Mouse (Mus musculus) neural tube, embryonic 15.5 days (tissue): ENCODE measurements around the gene 1810055G02Rik. TPM values are rescaled to one million over a fixed set of nuclear protein-coding genes. Genes with fewer than 3 reads are reported as not detected.

Source experiments
- ATAC-seq: fragments of 200-750 bp; cut with Nextera tagmentation; 2 replicates; pipeline ENCODE4 v1.8.0; 2017; ENCODE audit warnings: mild to moderate bottlenecking, moderate TSS enrichment, moderate library complexity; ENCODE audit not compliant: low FRiP score
- H3K27ac ChIP-seq: fragments of 300-500 bp; sonication (generic); replicated peaks from 2 replicates; pipeline ENCODE4 v1.5.1; 2015; ENCODE audit warnings: mild to moderate bottlenecking, inconsistent platforms
- H3K27me3 ChIP-seq: fragments of 300-500 bp; sonication (generic); replicated peaks from 2 replicates; pipeline ENCODE4 v1.6.1; 2015; ENCODE audit warnings: inconsistent platforms
- H3K36me3 ChIP-seq: fragments of 300-500 bp; sonication (generic); 2 replicates; pipeline ENCODE4 v1.6.1; 2015; ENCODE audit warnings: inconsistent platforms
- H3K4me1 ChIP-seq: fragments of 300-500 bp; sonication (generic); 2 replicates; pipeline ENCODE4 v1.6.1; 2015; ENCODE audit warnings: inconsistent platforms
- H3K4me2 ChIP-seq: fragments of 300-500 bp; sonication (generic); 2 replicates; pipeline ENCODE4 v1.6.1; 2015; ENCODE audit warnings: inconsistent platforms, mild to moderate bottlenecking, moderate library complexity
- H3K4me3 ChIP-seq: fragments of 300-500 bp; sonication (generic); replicated peaks from 2 replicates; pipeline ENCODE4 v1.5.1; 2015; ENCODE audit warnings: mild to moderate bottlenecking, inconsistent platforms
- H3K9ac ChIP-seq: fragments of 300-500 bp; sonication (generic); replicated peaks from 2 replicates; pipeline ENCODE4 v1.6.1; 2015; ENCODE audit warnings: mild to moderate bottlenecking, inconsistent platforms
- H3K9me3 ChIP-seq: fragments of 300-500 bp; sonication (generic); replicated peaks from 2 replicates; pipeline ENCODE4 v1.6.1; 2016; ENCODE audit warnings: inconsistent platforms
- WGBS: fragments of 180-500 bp; shearing (Covaris S2); methylation state at CpG from one replicate; pipeline ENCODE4 v1.1.7; 2015; ENCODE audit warnings: mixed read lengths; 5-methylcytosine and 5-hydroxymethylcytosine counted together
- polyA plus RNA-seq: library from polyadenylated mRNA; unstranded; fragments of >200 nt; fragmentation: Nextera tagmentation; extraction: Ambion mirVana; gene quantifications from 2 replicates; pipeline ENCODE4 v1.2.1, GENCODE M21; 2015

Gene 1810055G02Rik
- polyA plus RNA-seq, 1 experiment from 2014 or later, result 36.5 TPM

DNA sequence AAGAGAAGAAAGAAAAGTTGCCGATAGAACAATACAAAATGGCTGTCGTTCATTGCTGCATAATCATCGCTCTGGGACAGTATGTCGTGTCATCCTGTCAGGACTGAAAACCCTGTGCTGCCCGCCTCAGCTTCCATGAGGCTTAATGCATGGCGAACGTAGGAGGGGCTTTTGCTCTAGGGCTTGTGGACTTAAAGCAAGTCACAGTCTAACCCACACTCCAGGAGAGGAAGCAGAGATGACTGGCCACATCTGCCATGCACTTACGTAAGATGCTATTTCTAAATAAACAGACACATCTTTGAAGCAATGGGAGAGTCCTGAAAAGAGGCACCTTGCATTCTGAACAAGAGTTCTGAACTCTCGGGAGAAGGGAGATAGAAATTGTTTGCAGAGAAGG is 15.1 kb downstream of the 1810055G02Rik start:
- H3K9ac ChIP-seq, result no peak overlapping the region
- ATAC-seq, result no peak
- 96% methylated on average over 9 of the region's 9 CpGs for WGBS

DNA sequence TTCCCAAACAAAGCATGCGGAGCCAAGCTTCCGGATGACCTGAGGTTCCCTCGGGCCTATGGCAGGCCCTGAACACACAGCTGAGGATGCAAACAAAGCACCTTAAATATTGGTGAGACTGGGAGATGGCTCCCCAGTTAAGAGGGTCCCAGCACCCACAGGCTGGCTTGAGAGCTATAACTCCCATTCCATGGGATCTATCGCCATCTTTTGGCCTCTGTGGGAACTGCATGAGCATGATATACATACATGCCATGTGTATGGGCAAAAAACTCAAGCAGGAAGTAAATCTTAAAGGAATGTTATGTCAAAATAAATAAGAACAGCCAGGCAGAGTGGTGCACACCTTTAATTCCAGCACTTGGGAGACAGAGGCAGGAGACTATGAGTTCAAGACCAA is 15.8 kb downstream of the 1810055G02Rik start:
- WGBS, result 83% methylated on average over 4 of the region's 4 CpGs
- Histone ChIP-seq H3K4me1 (peaks cover 7% of the 10 kb centered on the region), H3K27me3 (no peaks in the 10 kb centered on the region), H3K27ac (no peak overlapping the region), H3K9ac (no peak overlapping the region), H3K4me3 (no peak overlapping the region), H3K4me2 (no peak overlapping the region), H3K9me3 (no peaks in the 10 kb centered on the region), H3K36me3 (no peaks in the 10 kb centered on the region)
- no peak for ATAC-seq

More for the DNA sequence above, 15.1 kb downstream of the 1810055G02Rik start:
- Histone ChIP-seq H3K9me3 (no peaks in the 10 kb centered on the region), H3K27me3 (no peaks in the 10 kb centered on the region), H3K36me3 (no peaks in the 10 kb centered on the region), H3K27ac (no peak overlapping the region), H3K4me2 (no peak overlapping the region), H3K4me1 (peaks cover 10% of the 10 kb centered on the region), H3K4me3 (no peak overlapping the region)

DNA sequence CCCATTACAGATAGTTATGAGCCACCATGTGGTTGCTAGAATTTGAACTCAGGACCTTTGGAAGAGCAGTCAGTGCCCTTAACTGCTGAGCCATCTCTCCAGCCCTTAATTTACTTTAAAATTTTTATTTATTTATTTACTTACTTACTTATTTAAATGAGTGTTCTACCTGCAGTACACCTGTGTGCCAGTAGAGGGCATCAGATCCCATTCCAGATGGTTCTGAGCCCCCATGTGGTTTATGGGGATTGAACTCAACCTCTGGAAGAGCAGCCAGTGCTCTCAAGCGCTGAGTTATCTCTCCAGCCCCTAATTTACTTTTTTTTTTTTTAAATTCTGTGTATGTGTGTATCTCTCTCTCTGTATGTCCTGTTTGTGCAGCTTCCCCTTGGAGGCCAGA is 16.7 kb downstream of the 1810055G02Rik start:
- Histone ChIP-seq H3K27me3 (no peaks in the 10 kb centered on the region), H3K9me3 (no peaks in the 10 kb centered on the region), H3K4me3 (no peak overlapping the region), H3K4me2 (no peak overlapping the region), H3K27ac (no peak overlapping the region), H3K9ac (no peak overlapping the region), H3K4me1 (no peaks in the 10 kb centered on the region), H3K36me3 (no peaks in the 10 kb centered on the region)
- ATAC-seq, result no peak
- WGBS, result 11% methylated on average over 1 of the region's 1 CpGs

DNA sequence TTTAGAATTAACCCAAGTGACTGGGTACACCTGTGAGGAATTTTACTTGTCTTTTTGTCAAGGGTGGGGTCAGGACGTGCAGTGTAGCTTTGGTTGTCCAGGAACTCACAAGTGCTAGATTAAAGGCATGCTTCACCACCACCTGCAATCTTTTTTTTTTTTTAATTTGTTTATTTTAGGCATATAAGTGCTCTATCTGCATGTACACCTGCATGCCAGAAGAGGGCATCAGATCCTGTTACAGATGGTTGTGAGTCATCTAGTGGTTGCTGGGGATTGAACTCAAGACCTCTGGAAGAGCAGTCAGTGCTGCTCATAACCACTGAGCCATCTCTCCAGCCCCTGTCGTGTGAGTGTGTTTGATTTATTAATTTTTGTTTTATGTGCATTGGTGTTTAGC is 20.8 kb downstream of the 1810055G02Rik start:
- no peak for ATAC-seq
- Histone ChIP-seq H3K4me3 (no peak overlapping the region), H3K9me3 (no peaks in the 10 kb centered on the region), H3K9ac (no peak overlapping the region), H3K36me3 (no peaks in the 10 kb centered on the region), H3K4me1 (no peaks in the 10 kb centered on the region), H3K27me3 (no peaks in the 10 kb centered on the region), H3K4me2 (no peak overlapping the region), H3K27ac (no peak overlapping the region)
- 73% methylated on average over 2 of the region's 2 CpGs for WGBS

DNA sequence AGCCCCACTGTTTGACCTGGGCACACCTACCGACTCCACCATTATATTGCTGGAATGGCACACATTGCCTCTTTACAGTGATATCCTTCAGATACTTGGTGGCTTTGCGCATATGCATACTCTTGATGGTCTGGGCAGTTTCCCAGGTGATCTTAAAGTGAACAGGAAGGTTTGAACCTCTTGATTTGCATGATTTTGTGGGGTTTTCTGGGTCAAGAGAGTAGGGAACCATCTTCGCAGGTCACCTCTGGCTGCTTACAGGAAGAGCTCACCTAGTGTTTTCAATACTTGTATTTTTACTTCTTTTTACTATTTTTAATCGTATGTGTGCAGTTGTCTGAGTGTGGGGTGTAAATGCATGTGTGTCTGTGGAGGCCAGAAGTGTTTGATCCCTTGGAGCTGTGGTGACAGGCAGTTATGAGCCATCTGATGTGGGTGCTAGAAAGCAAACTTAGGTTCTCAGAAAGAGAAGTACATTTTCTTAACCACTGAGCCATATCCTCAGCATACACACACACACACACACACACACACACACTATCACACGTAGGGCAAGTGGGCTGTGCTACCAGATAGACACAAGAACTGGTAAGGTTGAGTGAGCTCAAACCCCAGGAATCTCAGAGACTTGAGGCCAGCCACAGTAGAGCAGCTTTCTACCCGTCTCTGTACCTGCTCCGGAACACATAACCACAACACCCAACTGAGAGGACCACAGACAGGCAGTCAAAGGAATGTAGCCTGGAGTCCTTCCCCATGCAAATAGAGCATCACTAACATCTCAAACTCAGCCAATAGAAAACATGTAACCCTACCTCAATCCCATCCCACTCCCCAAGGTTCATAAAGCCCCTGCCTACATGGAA is 22.9 kb downstream of the 1810055G02Rik start:
- H3K36me3 ChIP-seq, result no peaks in the 10 kb centered on the region
- H3K27me3 ChIP-seq, result no peaks in the 10 kb centered on the region
- 88% methylated on average over 7 of the region's 7 CpGs for WGBS
- H3K4me3 ChIP-seq, result no peak overlapping the region
- H3K4me1 ChIP-seq, result no peaks in the 10 kb centered on the region
- no peak overlapping the region for H3K9ac ChIP-seq
- no peaks in the 10 kb centered on the region for H3K9me3 ChIP-seq
- ATAC-seq, result no peak
- no peak overlapping the region for H3K27ac ChIP-seq
- no peak overlapping the region for H3K4me2 ChIP-seq

DNA sequence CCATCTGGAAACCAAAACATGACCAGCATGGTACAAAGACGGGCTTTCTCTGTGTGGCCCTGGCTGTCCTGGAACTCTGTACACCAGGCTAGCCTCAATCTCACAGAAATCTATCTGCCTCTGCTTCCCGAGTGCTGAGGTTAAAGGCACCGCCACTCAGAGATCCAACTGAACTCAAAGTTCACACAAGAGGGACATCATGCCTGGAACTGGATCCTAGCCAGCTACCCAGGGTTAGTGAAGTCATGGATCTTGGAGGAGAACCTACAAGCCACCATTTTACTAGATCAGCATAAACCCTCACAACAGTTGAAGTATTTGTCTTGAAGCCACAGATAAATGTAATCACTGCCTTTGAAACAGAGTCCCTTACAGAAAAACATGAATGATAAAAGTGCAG is 27.9 kb downstream of the 1810055G02Rik start:
- H3K36me3 ChIP-seq, result no peaks in the 10 kb centered on the region
- no peak overlapping the region for H3K9ac ChIP-seq
- H3K4me3 ChIP-seq, result no peak overlapping the region
- H3K27ac ChIP-seq, result no peak overlapping the region
- H3K9me3 ChIP-seq, result no peaks in the 10 kb centered on the region
- ATAC-seq, result no peak
- 90% methylated on average over 3 of the region's 3 CpGs for WGBS
- H3K4me2 ChIP-seq, result no peak overlapping the region
- no peaks in the 10 kb centered on the region for H3K27me3 ChIP-seq
- H3K4me1 ChIP-seq, result peaks cover 1% of the 10 kb centered on the region; the same call in 1 of the 2 replicates

DNA sequence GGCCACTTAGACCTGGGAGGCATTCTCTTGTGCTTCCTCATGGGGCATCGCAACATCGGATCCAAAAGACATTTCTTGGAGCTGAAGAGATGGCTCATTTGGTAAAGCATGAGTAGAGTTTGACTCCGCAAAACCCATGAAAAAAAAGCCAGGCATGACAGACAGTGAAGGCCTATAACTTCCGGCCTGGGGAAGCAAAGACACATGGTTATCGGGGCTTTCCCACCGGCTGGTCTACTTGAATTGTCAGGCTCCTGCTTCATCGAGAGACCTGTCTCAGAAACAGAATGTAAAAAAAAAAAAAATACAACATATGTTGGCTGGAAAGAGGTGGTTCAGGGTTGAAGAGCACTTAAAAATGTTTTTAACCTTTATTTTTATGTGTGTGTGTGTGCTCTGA is 31.6 kb downstream of the 1810055G02Rik start:
- no peak for ATAC-seq
- H3K9ac ChIP-seq, result no peak overlapping the region
- H3K4me1 ChIP-seq, result peaks cover 19% of the 10 kb centered on the region
- H3K27ac ChIP-seq, result no peak overlapping the region
- no peaks in the 10 kb centered on the region for H3K27me3 ChIP-seq
- 94% methylated on average over 7 of the region's 7 CpGs for WGBS
- no peak overlapping the region for H3K4me2 ChIP-seq
- H3K4me3 ChIP-seq, result no peak overlapping the region
- H3K9me3 ChIP-seq, result no peaks in the 10 kb centered on the region
- no peaks in the 10 kb centered on the region for H3K36me3 ChIP-seq

DNA sequence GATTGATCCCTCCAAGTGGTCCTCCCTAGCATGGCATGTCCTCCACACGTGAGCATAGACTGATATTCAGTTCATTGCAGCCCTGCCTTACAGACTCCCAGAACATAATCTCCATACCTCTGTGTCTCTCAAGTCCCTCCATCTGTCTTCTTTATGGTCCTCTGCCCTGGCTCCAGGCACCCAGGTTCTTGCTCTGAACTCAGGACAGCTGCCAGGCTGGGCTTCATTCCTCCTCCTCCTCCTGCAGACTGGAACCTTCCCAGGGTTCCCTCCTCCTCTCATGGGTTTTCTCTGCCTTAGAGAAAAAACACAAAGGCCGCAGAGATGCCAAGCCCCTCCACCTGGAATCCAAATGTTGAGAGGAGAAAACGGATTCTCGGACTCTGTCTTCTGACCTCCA is 34.6 kb downstream of the 1810055G02Rik start:
- ATAC-seq, result peak; percentile 39; the same call in 1 of the 2 replicates
- 35% methylated on average over 4 of the region's 4 CpGs for WGBS
- Histone ChIP-seq H3K9ac (no peak overlapping the region), H3K9me3 (no peaks in the 10 kb centered on the region), H3K36me3 (no peaks in the 10 kb centered on the region), H3K4me3 (peak overlapping the region; percentile 5; the same call in 1 of the 2 replicates), H3K4me2 (peak overlapping the region; percentile 68), H3K27ac (peak overlapping the region; percentile 73), H3K27me3 (no peaks in the 10 kb centered on the region), H3K4me1 (peaks cover 19% of the 10 kb centered on the region)

DNA sequence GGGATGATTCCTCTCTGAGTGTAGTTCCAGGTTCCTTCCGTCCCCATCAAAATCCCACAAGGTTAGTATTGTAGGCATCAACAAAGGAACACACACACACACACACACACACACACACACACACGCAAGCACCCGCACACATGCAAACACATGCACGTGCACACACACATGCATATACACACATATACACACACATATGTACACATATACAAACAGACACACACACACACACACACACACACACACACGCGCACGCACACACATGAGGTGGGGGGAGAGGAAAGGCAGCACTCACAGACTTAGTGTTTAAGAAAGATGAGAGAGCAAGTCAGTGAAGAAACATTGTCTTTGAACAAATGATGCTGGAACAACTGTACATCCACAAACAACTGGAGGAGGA is 35.3 kb downstream of the 1810055G02Rik start:
- peak overlapping the region; percentile 56 for H3K4me3 ChIP-seq
- peak overlapping the region; percentile 75; the same call in 1 of the 2 replicates for H3K9ac ChIP-seq
- H3K4me1 ChIP-seq, result peaks cover 19% of the 10 kb centered on the region
- ATAC-seq, result peak; percentile 60
- H3K4me2 ChIP-seq, result peak overlapping the region; percentile 68
- peak overlapping the region; percentile 95 for H3K27ac ChIP-seq
- WGBS, result 79% methylated on average over 7 of the region's 7 CpGs
- no peaks in the 10 kb centered on the region for H3K9me3 ChIP-seq
- no peaks in the 10 kb centered on the region for H3K27me3 ChIP-seq
- H3K36me3 ChIP-seq, result no peaks in the 10 kb centered on the region

DNA sequence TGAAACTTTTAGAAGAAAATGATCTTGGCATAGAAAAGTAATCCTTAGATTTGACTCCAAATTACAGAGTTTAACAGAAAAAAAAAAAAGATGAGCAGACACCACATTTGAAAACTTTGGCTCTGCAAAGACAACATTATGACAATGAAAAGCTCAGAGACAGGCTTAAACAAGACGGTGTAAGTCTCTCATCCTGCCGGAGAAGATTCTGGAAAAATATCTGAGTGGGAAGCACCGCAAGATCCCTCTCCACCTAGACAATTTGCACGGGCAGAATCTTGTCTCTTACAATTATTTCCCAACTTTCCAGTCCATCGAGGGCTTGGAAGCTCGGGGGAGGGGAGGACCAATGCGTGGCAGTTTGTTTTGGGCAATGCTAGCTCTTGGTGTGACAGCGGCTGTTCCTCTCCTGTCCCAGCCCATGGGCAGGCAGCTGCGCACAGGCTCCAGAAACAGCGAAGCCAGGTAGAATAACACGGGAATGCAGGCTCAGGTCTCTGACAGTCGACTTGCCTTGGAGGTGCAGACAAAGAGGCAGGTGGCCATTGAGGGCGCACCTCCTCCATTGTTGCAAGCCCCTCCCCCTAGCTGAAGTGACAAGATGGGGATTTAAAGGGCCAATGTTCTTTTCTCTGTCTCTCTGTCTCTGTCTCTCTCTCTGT is 35.9 kb downstream of the 1810055G02Rik start:
- H3K27ac ChIP-seq, result peak overlapping the region; percentile 95
- no peaks in the 10 kb centered on the region for H3K9me3 ChIP-seq
- 3% methylated on average over 13 of the region's 13 CpGs for WGBS
- peak overlapping the region; percentile 68 for H3K4me2 ChIP-seq
- H3K9ac ChIP-seq, result peak overlapping the region; percentile 75
- no peaks in the 10 kb centered on the region for H3K27me3 ChIP-seq
- peak overlapping the region; percentile 56 for H3K4me3 ChIP-seq
- peaks cover 19% of the 10 kb centered on the region for H3K4me1 ChIP-seq
- no peaks in the 10 kb centered on the region for H3K36me3 ChIP-seq
- peak; percentile 88 for ATAC-seq

DNA sequence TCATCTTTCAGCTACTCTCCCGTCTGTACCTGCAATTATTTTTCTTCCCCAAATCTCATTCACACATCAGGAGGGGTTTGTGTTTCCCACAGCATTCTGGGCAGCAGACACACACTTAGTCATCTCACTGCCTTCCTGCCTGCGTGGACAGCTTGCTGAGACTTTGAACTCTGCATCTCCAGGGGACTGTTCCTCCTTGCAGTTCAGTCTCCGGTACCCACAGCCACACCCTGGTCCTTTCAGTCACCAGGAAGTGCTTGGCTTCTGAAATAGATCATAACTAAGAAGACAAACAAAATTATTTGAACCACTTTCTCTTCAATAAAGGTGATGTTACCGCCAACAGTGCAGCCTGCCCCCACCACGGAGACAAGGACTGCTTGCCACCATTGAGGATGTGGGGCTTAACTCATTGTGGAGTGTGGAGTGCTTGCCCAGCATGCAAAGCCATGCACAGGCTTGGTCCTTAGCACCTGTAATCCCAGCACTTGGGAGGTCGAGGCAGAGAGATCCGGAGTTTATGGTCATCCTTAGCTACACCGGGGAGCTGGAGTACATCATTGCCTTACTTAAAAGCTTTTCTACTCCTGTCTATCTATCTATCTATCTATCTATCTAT is 44.6 kb downstream of the 1810055G02Rik start:
- no peak overlapping the region for H3K9ac ChIP-seq
- H3K4me1 ChIP-seq, result no peaks in the 10 kb centered on the region
- no peak overlapping the region for H3K27ac ChIP-seq
- no peak overlapping the region for H3K4me2 ChIP-seq
- no peaks in the 10 kb centered on the region for H3K9me3 ChIP-seq
- H3K36me3 ChIP-seq, result no peaks in the 10 kb centered on the region
- no peak for ATAC-seq
- no peak overlapping the region for H3K4me3 ChIP-seq
- WGBS, result 59% methylated on average over 8 of the region's 8 CpGs
- H3K27me3 ChIP-seq, result no peaks in the 10 kb centered on the region
